23 mouse cellular contexts compared by ENCODE assay signal in genomic region chr14:8108976-8109375, GRCm38 (mm10).
"Had no signal": no experiment of that assay in that cellular context is flagged by ENCODE, and none has a peak within 500 bp of the region (broad histone marks: within the 10 kb centered on the region; RNA-seq: fewer than 3 reads in every experiment).

No protein-coding gene starts in this region.

- H3K4me1 ChIP-seq: limb, embryonic 15.5 days; midbrain, embryonic 13.5 days; stomach, embryonic 15.5 days had no signal

- H3K4me2 ChIP-seq: limb, embryonic 12.5 days; limb, embryonic 15.5 days; liver, embryonic 11.5 days; lung, embryonic 14.5 days; midbrain, embryonic 13.5 days; neural tube, embryonic 13.5 days; stomach, embryonic 15.5 days had no signal

- H3K9me3 ChIP-seq: limb, embryonic 12.5 days; limb, embryonic 15.5 days; megakaryocyte, embryonic 14.5 days; midbrain, embryonic 10.5 days; midbrain, embryonic 13.5 days; neural tube, embryonic 13.5 days; stomach, embryonic 15.5 days had no signal

- ATAC-seq: inflammation-experienced regulatory T-cells, adult 6 months; liver, postnatal 0 days; lung, postnatal 0 days; midbrain, embryonic 13.5 days; midbrain, embryonic 16.5 days had no signal

- DNase-seq: kidney, adult 18-20 months; kidney, adult 9 months; kidney, postnatal 14 days; layer of hippocampus, adult 9-11 months; left cerebral cortex, postnatal 4 days; liver, postnatal 0 days; lung, embryonic 14.5 days; thymus, adult 18-20 months; thymus, postnatal 36 days had no signal

- H3K4me3 ChIP-seq: layer of hippocampus, adult 2 months; limb, embryonic 12.5 days; limb, embryonic 15.5 days; midbrain, embryonic 10.5 days; midbrain, embryonic 13.5 days; myocyte; neural tube, embryonic 13.5 days; stomach, embryonic 15.5 days had no signal

- H3K9ac ChIP-seq: limb, embryonic 12.5 days; limb, embryonic 15.5 days; liver, embryonic 14.5 days; liver, postnatal 0 days; lung, embryonic 14.5 days; midbrain, embryonic 13.5 days; neural tube, embryonic 13.5 days; stomach, embryonic 15.5 days had no signal

- H3K27ac ChIP-seq: layer of hippocampus, adult 2 months; limb, embryonic 12.5 days; limb, embryonic 15.5 days; liver, embryonic 14.5 days; midbrain, embryonic 10.5 days; midbrain, embryonic 13.5 days; neural tube, embryonic 13.5 days; stomach, embryonic 15.5 days had no signal

- H3K36me3 ChIP-seq: midbrain, embryonic 10.5 days; midbrain, embryonic 13.5 days; neural tube, embryonic 13.5 days; stomach, embryonic 15.5 days had no signal

- H3K27me3 ChIP-seq: limb, embryonic 12.5 days; limb, embryonic 15.5 days; megakaryocyte, embryonic 14.5 days; midbrain, embryonic 13.5 days; neural tube, embryonic 13.5 days; stomach, embryonic 15.5 days had no signal
